Mouse (Mus musculus): ENCODE data around the gene Rnf26. TPM values are rescaled to one million over a fixed set of nuclear protein-coding genes. Genes with fewer than 3 reads are reported as not detected.

Gene Rnf26
- total RNA-seq, 1 experiment = 19.9 TPM

GRCm38 (mm10) chr9:44135731-44136411 is 22.6 kb upstream of the Rnf26 start:
- H3K27ac ChIP-seq (ENCODE audit: insufficient read depth, low read depth, low read length, poor library complexity, severe bottlenecking) = no peak overlapping the region
- H3K4me1 ChIP-seq (ENCODE audit: control insufficient read depth in 2 of 2, insufficient read depth in 2 of 2, low read length in 2 of 2, poor library complexity in 1 of 2) = peaks cover 6 to 51% of the 10 kb centered on the region in 2 experiments
- H3K36me3 ChIP-seq (ENCODE audit: control insufficient read depth, insufficient read depth, low read length, poor library complexity, severe bottlenecking) = peaks cover 22% of the 10 kb centered on the region
- TF ChIP-seq MAFK (IDR thresholded peaks at IDR 0.05; ENCODE audit: insufficient read depth, low read depth, low read length) (no peak), ZC3H11A (IDR thresholded peaks at IDR 0.05; ENCODE audit: borderline replicate concordance, low read depth, low read length) (no peak), CHD2 (IDR thresholded peaks at IDR 0.05; ENCODE audit: low read depth, low read length) (no peak), ZNF384 (IDR thresholded peaks at IDR 0.05; ENCODE audit: low read depth, low read length) (no peak), HCFC1 (IDR thresholded peaks at IDR 0.05; ENCODE audit: borderline replicate concordance, insufficient read depth, low read length) (no peak)
- DNase-seq (ENCODE audit: low read depth, low spot score) = no peak
- H3K9me3 ChIP-seq (ENCODE audit: control insufficient read depth, insufficient read depth, low read depth, low read length) = no peaks in the 10 kb centered on the region
- H3K4me3 ChIP-seq (ENCODE audit: insufficient read depth in 1 of 2, low read depth in 1 of 2, low read length in 2 of 2, poor library complexity in 1 of 2, severe bottlenecking in 1 of 2) = peak overlapping the region in 1 of 2 experiments; percentile 72; a peak in 2 of 4 replicates
- in situ Hi-C loops (cut with MboI; ENCODE audit: low sequenced_read_pairs in 2 of 2, unreplicated experiment in 2 of 2) = no loop called here
- peak overlapping the region; percentile 40; the same call in 1 of the 2 replicates for H3K9ac ChIP-seq (ENCODE audit: insufficient read depth, low read depth, low read length, poor library complexity, severe bottlenecking)

GRCm38 (mm10) chr9:44134851-44135730 is 21.8 kb upstream of the Rnf26 start:
- Histone ChIP-seq H3K4me3 (ENCODE audit: insufficient read depth in 1 of 2, low read depth in 1 of 2, low read length in 2 of 2, poor library complexity in 1 of 2, severe bottlenecking in 1 of 2) (peak overlapping the region; percentile 72 to 94), H3K9me3 (ENCODE audit: control insufficient read depth, insufficient read depth, low read depth, low read length) (no peaks in the 10 kb centered on the region), H3K9ac (ENCODE audit: insufficient read depth, low read depth, low read length, poor library complexity, severe bottlenecking) (peak overlapping the region; percentile 40), H3K36me3 (ENCODE audit: control insufficient read depth, insufficient read depth, low read length, poor library complexity, severe bottlenecking) (peaks cover 16% of the 10 kb centered on the region), H3K4me1 (ENCODE audit: control insufficient read depth in 2 of 2, insufficient read depth in 2 of 2, low read length in 2 of 2, poor library complexity in 1 of 2) (peaks cover 5 to 46% of the 10 kb centered on the region in 2 experiments), H3K27ac (ENCODE audit: insufficient read depth, low read depth, low read length, poor library complexity, severe bottlenecking) (no peak overlapping the region)
- TF ChIP-seq ZNF384 (IDR thresholded peaks at IDR 0.05; ENCODE audit: low read depth, low read length) = no peak
- no peak for TF ChIP-seq CHD2 (IDR thresholded peaks at IDR 0.05; ENCODE audit: low read depth, low read length)
- TF ChIP-seq ZC3H11A (IDR thresholded peaks at IDR 0.05; ENCODE audit: borderline replicate concordance, low read depth, low read length) = no peak
- TF ChIP-seq HCFC1 (IDR thresholded peaks at IDR 0.05; ENCODE audit: borderline replicate concordance, insufficient read depth, low read length) = no peak
- no peak for TF ChIP-seq MAFK (IDR thresholded peaks at IDR 0.05; ENCODE audit: insufficient read depth, low read depth, low read length)
- in situ Hi-C loops (cut with MboI; ENCODE audit: low sequenced_read_pairs in 2 of 2, unreplicated experiment in 2 of 2) = no loop called here
- no peak for DNase-seq (ENCODE audit: low read depth, low spot score)

- Histone ChIP-seq H3K9ac (ENCODE audit: insufficient read depth, low read depth, low read length, poor library complexity, severe bottlenecking) (peak within 1 kb of the TSS; percentile 40), H3K36me3 (ENCODE audit: control insufficient read depth, insufficient read depth, low read length, poor library complexity, severe bottlenecking) (peaks cover 9% of the 10 kb centered on the region), H3K27ac (ENCODE audit: insufficient read depth, low read depth, low read length, poor library complexity, severe bottlenecking) (no peak within 1 kb of the TSS), H3K4me3 (ENCODE audit: insufficient read depth in 1 of 2, low read depth in 1 of 2, low read length in 2 of 2, poor library complexity in 1 of 2, severe bottlenecking in 1 of 2) (peak within 1 kb of the TSS; percentile 72 to 94), H3K9me3 (ENCODE audit: control insufficient read depth, insufficient read depth, low read depth, low read length) (no peaks in the 10 kb centered on the region), H3K4me1 (ENCODE audit: control insufficient read depth in 2 of 2, insufficient read depth in 2 of 2, low read length in 2 of 2, poor library complexity in 1 of 2) (peaks cover 2 to 44% of the 10 kb centered on the region in 2 experiments; a peak in 2 of 4 replicates)
- DNase-seq (ENCODE audit: low read depth, low spot score) = no peak
- in situ Hi-C loops (cut with MboI; ENCODE audit: low sequenced_read_pairs in 2 of 2, unreplicated experiment in 2 of 2) = no loop called here
- TF ChIP-seq HCFC1 (IDR thresholded peaks at IDR 0.05; ENCODE audit: borderline replicate concordance, insufficient read depth, low read length) (0 out of 2 replicates have a peak, but pooled peaks have one; percentile 23), ZC3H11A (IDR thresholded peaks at IDR 0.05; ENCODE audit: borderline replicate concordance, low read depth, low read length) (no peak)
These were observed 21.0 kb upstream of the Rnf26 start, which contains the start of gene Mcam for GRCm38 (mm10) chr9:44134101-44134850. Gene Mcam, plus strand, starts transcription at chr9:44134469.

GRCm38 (mm10) chr9:44133287-44133686 is 20.0 kb upstream of the Rnf26 start:
- TF ChIP-seq CHD2 (IDR thresholded peaks at IDR 0.05; ENCODE audit: low read depth, low read length) = no peak
- TF ChIP-seq ZNF384 (IDR thresholded peaks at IDR 0.05; ENCODE audit: low read depth, low read length) = no peak
- no peak for TF ChIP-seq ZC3H11A (IDR thresholded peaks at IDR 0.05; ENCODE audit: borderline replicate concordance, low read depth, low read length)
- no peak for TF ChIP-seq HCFC1 (IDR thresholded peaks at IDR 0.05; ENCODE audit: borderline replicate concordance, insufficient read depth, low read length)
- TF ChIP-seq MAFK (IDR thresholded peaks at IDR 0.05; ENCODE audit: insufficient read depth, low read depth, low read length) = no peak
- H3K36me3 ChIP-seq (ENCODE audit: control insufficient read depth, insufficient read depth, low read length, poor library complexity, severe bottlenecking) = peaks cover 4% of the 10 kb centered on the region
- H3K4me1 ChIP-seq (ENCODE audit: control insufficient read depth in 2 of 2, insufficient read depth in 2 of 2, low read length in 2 of 2, poor library complexity in 1 of 2) = peaks cover 5 to 41% of the 10 kb centered on the region in 2 experiments; a peak in 3 of 4 replicates
- H3K4me3 ChIP-seq (ENCODE audit: insufficient read depth in 1 of 2, low read depth in 1 of 2, low read length in 2 of 2, poor library complexity in 1 of 2, severe bottlenecking in 1 of 2) = no peak overlapping the region
- H3K27ac ChIP-seq (ENCODE audit: insufficient read depth, low read depth, low read length, poor library complexity, severe bottlenecking) = no peak overlapping the region
- H3K9ac ChIP-seq (ENCODE audit: insufficient read depth, low read depth, low read length, poor library complexity, severe bottlenecking) = no peak overlapping the region
- in situ Hi-C loops (cut with MboI; ENCODE audit: low sequenced_read_pairs in 2 of 2, unreplicated experiment in 2 of 2) = no loop called here
- DNase-seq (ENCODE audit: low read depth, low spot score) = no peak
- no peaks in the 10 kb centered on the region for H3K9me3 ChIP-seq (ENCODE audit: control insufficient read depth, insufficient read depth, low read depth, low read length)
